In genomic region chr8:94436112-94436572, GRCm38 (mm10) we compare ENCODE assay signal across 25 mouse cellular contexts. TPM values are rescaled to one million over a fixed set of nuclear protein-coding genes. Genes with fewer than 3 reads are reported as not detected.
"Had no signal": no experiment of that assay in that cellular context is flagged by ENCODE, and none has a peak within 500 bp of the region (broad histone marks: within the 10 kb centered on the region; RNA-seq: fewer than 3 reads in every experiment).

No protein-coding gene starts in this region.

- ATAC-seq: hindbrain, postnatal 0 days; inflammation-experienced regulatory T-cells, adult 6 months; intestine, embryonic 15.5 days; intestine, postnatal 0 days had no signal

- H3K4me2 ChIP-seq: heart, embryonic 11.5 days; heart, embryonic 13.5 days; heart, embryonic 15.5 days; hindbrain, embryonic 13.5 days; hindbrain, embryonic 15.5 days; intestine, embryonic 15.5 days; limb, embryonic 12.5 days; liver, embryonic 11.5 days; liver, embryonic 13.5 days had no signal

- H3K9ac ChIP-seq: heart, embryonic 13.5 days; heart, embryonic 15.5 days; hindbrain, embryonic 13.5 days; hindbrain, embryonic 15.5 days; intestine, embryonic 15.5 days; limb, embryonic 12.5 days; liver, embryonic 13.5 days had no signal

- H3K4me3 ChIP-seq: heart, adult 2 months; heart, embryonic 13.5 days; heart, embryonic 15.5 days; hindbrain, embryonic 13.5 days; hindbrain, embryonic 15.5 days; intestine, embryonic 15.5 days; layer of hippocampus, adult 2 months; limb, embryonic 12.5 days; liver, embryonic 13.5 days had no signal

- DNase-seq: gastrocnemius, postnatal 14 days; gastrocnemius, postnatal 36 days; heart, adult 2 months; heart, postnatal 14 days; heart, postnatal 36 days; kidney, adult 18-20 months; kidney, adult 8-10 months; kidney, postnatal 10 days; kidney, postnatal 25 days; kidney, postnatal 4 days; left cerebral cortex, postnatal 4 days; liver; liver, embryonic 13.5 days had no signal

- H3K9me3 ChIP-seq: heart, embryonic 13.5 days; heart, embryonic 15.5 days; hindbrain, embryonic 13.5 days; hindbrain, embryonic 15.5 days; intestine, embryonic 15.5 days; limb, embryonic 12.5 days; liver, embryonic 13.5 days had no signal

- H3K36me3 ChIP-seq: heart, embryonic 13.5 days; heart, embryonic 15.5 days; hindbrain, embryonic 13.5 days; hindbrain, embryonic 15.5 days; intestine, embryonic 15.5 days; limb, embryonic 12.5 days; liver, embryonic 13.5 days had no signal

- H3K27ac ChIP-seq: heart, adult 2 months; heart, embryonic 13.5 days; heart, embryonic 15.5 days; hindbrain, embryonic 13.5 days; hindbrain, embryonic 15.5 days; hindbrain, postnatal 0 days; intestine, embryonic 15.5 days; layer of hippocampus, adult 2 months; limb, embryonic 12.5 days; liver, embryonic 13.5 days had no signal

RNA-seq across cellular contexts. Expression of gene Nlrc5, which starts 2.0 kb away (rescaled TPM):
- polyA plus RNA-seq: heart, embryonic 11.5 days; liver, embryonic 11.5 days had no signal
